Mouse (Mus musculus) stomach, embryonic 16.5 days (tissue): ENCODE data around the gene Ccnd3. TPM values are rescaled to one million over a fixed set of nuclear protein-coding genes. Genes with fewer than 3 reads are reported as not detected.

ENCODE experiments used
- ATAC-seq: fragments of 200-750 bp; cut with Nextera tagmentation; 2 replicates; pipeline ENCODE4 v1.8.0; 2017; ENCODE audit warnings: moderate number of reproducible peaks, moderate TSS enrichment; ENCODE audit not compliant: insufficient read depth, low FRiP score
- H3K27ac ChIP-seq: fragments of 300-500 bp; sonication (generic); 2 replicates; pipeline ENCODE4 v1.5.1; 2014; ENCODE audit warnings: low read length
- H3K27me3 ChIP-seq: fragments of 300-500 bp; sonication (generic); 2 replicates; pipeline ENCODE4 v1.6.1; 2014; ENCODE audit warnings: low read length, control low read depth, mixed read lengths; ENCODE audit not compliant: control insufficient read depth, insufficient read depth
- H3K36me3 ChIP-seq: fragments of 300-500 bp; sonication (generic); 2 replicates; pipeline ENCODE4 v1.6.1; 2014; ENCODE audit warnings: low read length; ENCODE audit not compliant: control insufficient read depth, insufficient read depth
- H3K4me1 ChIP-seq: fragments of 300-500 bp; sonication (generic); 2 replicates; pipeline ENCODE4 v1.6.1; 2014; ENCODE audit warnings: low read length, control low read depth, mixed read lengths; ENCODE audit not compliant: control insufficient read depth, insufficient read depth
- H3K4me2 ChIP-seq: fragments of 300-500 bp; sonication (generic); 2 replicates; pipeline ENCODE4 v1.6.1; 2014; ENCODE audit warnings: low read depth, low read length, mixed read lengths
- H3K4me3 ChIP-seq: fragments of 300-500 bp; sonication (generic); replicated peaks from 2 replicates; pipeline ENCODE4 v1.5.1; 2014; ENCODE audit warnings: mild to moderate bottlenecking, low read length
- H3K9ac ChIP-seq: fragments of 300-500 bp; sonication (generic); 2 replicates; pipeline ENCODE4 v1.6.1; 2014; ENCODE audit warnings: low read length
- H3K9me3 ChIP-seq: fragments of 300-500 bp; sonication (generic); replicated peaks from 2 replicates; pipeline ENCODE4 v1.6.1; 2016; ENCODE audit warnings: low read length, control low read depth; ENCODE audit not compliant: control insufficient read depth
- WGBS: fragments of 180-500 bp; shearing (Covaris S2); extraction: QIAGEN DNeasy Blood & Tissue Kit; methylation state at CpG from one replicate; pipeline ENCODE4 v1.1.7; 2014; 5-methylcytosine and 5-hydroxymethylcytosine counted together
- polyA plus RNA-seq: library from polyadenylated mRNA; unstranded; fragments of >200 nt; fragmentation: Nextera tagmentation; extraction: Ambion mirVana; gene quantifications from 2 replicates; pipeline ENCODE4 v1.2.1, GENCODE M21; 2015

Gene Ccnd3
- polyA plus RNA-seq, 1 experiment from 2014 or later, result 340 TPM

DNA sequence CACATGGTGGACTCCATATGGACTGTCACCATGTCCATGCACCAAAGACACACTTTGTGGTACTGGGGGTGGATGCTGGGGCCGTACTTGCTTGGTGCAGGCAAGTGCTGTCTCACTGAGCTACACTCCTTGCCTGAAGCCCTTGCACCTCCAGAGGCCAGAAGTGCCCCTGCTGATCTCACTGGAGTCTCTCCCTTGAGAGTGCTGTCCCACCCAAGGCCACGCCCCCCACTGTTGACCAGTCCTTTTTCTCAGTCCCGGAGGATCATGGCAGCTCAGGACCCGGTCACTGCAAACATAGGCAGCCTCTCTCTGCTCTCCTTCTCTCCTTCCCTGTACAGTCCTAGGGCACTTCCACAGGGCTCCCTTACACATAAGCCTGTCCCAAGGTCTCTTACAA is 30.6 kb upstream of the Ccnd3 start:
- H3K9ac ChIP-seq, result no peak overlapping the region
- no peak overlapping the region for H3K4me2 ChIP-seq
- H3K4me1 ChIP-seq, result peaks cover 32% of the 10 kb centered on the region
- no peaks in the 10 kb centered on the region for H3K36me3 ChIP-seq
- H3K9me3 ChIP-seq, result no peaks in the 10 kb centered on the region
- WGBS, result 66% methylated on average over 4 of the region's 4 CpGs
- ATAC-seq, result no peak
- no peaks in the 10 kb centered on the region for H3K27me3 ChIP-seq
- no peak overlapping the region for H3K4me3 ChIP-seq
- peak overlapping the region; percentile 78; the same call in 1 of the 2 replicates for H3K27ac ChIP-seq

DNA sequence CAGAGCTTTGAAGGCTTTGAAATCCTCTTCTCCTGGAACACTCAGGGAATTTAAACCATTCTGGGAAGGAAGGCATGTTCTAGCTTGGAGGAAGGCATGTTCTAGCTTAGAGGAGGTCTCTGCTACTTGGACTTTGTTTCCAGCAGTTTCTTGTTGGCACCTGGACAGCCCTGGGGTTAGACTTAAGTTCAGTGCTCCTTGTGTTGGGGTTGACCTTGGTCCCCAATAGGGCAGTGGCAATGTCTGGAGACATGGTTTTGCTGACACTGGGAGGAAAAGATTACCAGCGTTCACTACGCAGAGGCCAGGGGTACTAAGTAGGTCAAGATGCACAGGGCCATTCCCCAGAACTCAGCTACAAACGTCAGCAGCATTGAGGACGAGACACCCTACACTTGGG is 29.7 kb upstream of the Ccnd3 start:
- ATAC-seq, result no peak
- 83% methylated on average over 4 of the region's 4 CpGs for WGBS
- Histone ChIP-seq H3K36me3 (no peaks in the 10 kb centered on the region), H3K4me1 (peaks cover 28% of the 10 kb centered on the region), H3K4me2 (no peak overlapping the region), H3K9ac (no peak overlapping the region), H3K27ac (no peak overlapping the region), H3K27me3 (no peaks in the 10 kb centered on the region), H3K4me3 (no peak overlapping the region), H3K9me3 (no peaks in the 10 kb centered on the region)

DNA sequence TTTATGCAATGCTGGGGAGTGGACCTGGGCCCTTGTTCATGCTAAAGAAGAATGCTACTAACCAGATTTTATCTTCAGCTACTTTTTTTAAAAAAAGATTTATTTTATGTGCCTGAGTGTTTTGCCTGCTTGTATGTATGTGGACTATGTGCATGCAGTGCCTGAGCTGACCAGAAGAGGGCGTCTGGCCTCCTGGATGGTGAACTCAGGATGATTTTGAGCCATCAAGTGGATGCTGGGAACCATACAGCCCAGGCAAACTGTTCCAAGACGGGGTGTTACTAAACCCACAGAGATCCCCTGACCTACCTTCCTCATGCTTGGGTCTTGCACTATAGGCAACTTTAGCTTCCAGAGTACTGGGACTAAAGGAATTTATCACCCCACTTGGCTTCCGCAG is 29.1 kb upstream of the Ccnd3 start:
- H3K27me3 ChIP-seq, result no peaks in the 10 kb centered on the region
- no peak overlapping the region for H3K4me2 ChIP-seq
- WGBS, result 60% methylated on average over 3 of the region's 3 CpGs
- no peak overlapping the region for H3K4me3 ChIP-seq
- H3K9ac ChIP-seq, result no peak overlapping the region
- H3K4me1 ChIP-seq, result peaks cover 22% of the 10 kb centered on the region
- no peak overlapping the region for H3K27ac ChIP-seq
- no peaks in the 10 kb centered on the region for H3K36me3 ChIP-seq
- H3K9me3 ChIP-seq, result no peaks in the 10 kb centered on the region
- ATAC-seq, result no peak

DNA sequence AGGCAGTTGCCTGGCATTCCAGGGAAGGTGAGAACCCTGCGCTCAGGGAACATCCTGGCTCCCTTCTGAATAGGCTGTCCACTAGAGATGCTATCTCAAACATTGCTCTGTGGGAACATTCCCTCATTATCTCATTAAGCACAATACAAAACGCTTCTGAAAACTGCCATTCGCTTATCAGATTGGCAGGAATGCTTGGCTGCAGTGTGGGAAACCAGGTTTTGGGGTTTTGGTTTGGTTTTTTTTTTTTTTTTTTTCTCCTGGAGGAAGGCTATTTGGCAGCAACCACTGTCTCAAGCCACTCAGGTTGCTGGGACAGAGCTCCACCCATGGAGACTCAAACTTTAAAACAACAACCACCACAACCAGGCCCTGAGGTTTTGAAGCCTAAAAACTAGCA is 25.0 kb upstream of the Ccnd3 start:
- no peak overlapping the region for H3K4me2 ChIP-seq
- H3K27me3 ChIP-seq, result no peaks in the 10 kb centered on the region
- no peak overlapping the region for H3K4me3 ChIP-seq
- H3K36me3 ChIP-seq, result no peaks in the 10 kb centered on the region
- ATAC-seq, result no peak
- H3K9me3 ChIP-seq, result no peaks in the 10 kb centered on the region
- H3K27ac ChIP-seq, result no peak overlapping the region
- WGBS, result 48% methylated on average over 3 of the region's 3 CpGs
- H3K4me1 ChIP-seq, result peaks cover 6% of the 10 kb centered on the region; the same call in 1 of the 2 replicates
- H3K9ac ChIP-seq, result no peak overlapping the region

DNA sequence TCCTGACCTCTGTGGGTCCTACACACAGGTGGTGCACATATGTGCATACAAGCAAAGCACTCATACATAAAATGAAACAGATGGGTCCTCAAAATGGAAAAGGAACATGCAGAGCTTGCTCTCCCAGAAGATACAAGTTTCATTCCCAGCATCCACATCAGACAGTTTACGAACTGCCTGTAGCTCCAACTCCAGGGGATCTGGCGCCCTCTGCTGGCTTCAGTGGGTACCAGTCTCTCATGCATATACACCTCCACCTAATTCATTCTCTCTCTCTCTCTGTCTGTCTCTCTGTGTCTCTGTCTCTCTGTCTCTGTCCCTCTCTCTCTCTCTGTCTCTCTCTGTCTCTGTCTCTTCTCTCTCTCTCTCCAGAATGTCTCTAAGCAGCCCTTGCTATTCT is 22.4 kb upstream of the Ccnd3 start:
- no peak for ATAC-seq
- H3K27ac ChIP-seq, result no peak overlapping the region
- peaks cover 21% of the 10 kb centered on the region for H3K4me1 ChIP-seq
- 48% methylated on average over 2 of the region's 2 CpGs for WGBS
- H3K9me3 ChIP-seq, result no peaks in the 10 kb centered on the region
- H3K4me2 ChIP-seq, result no peak overlapping the region
- no peak overlapping the region for H3K4me3 ChIP-seq
- H3K27me3 ChIP-seq, result no peaks in the 10 kb centered on the region
- H3K36me3 ChIP-seq, result no peaks in the 10 kb centered on the region
- no peak overlapping the region for H3K9ac ChIP-seq

DNA sequence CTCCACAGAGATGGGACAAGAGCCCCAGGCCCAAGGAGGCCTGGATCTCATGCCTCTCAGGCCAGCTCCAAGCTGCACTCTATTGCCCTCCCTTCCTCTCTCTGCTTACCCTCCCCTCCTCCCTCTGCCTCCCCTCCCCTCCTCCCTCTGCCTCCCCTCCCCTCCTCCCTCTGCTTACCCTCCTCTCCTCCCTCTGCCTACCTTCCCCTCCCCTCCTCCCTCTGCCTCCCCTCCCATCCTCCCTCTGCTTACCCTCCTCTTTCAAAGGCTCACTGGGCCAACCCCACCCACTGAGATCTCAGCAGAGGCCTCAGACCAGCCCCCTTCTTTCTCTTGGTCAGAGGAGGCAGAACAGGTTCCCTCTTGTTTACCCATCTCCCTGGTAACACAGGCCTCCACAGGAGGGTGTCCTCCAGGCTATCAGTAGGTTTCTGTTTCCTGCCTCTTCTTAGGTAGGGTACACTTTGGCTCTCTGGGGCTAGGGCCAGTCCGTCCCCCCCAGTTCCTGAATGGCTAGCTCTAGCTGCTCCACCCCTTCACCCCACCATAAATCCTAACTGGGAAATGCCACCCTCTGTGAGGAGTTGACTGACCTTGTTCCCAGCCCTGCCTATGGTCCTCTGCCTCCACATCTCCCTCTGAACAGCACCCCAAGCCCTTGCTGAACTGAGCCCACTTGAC is 20.5 kb upstream of the Ccnd3 start:
- ATAC-seq, result peak; percentile 94
- Histone ChIP-seq H3K4me1 (peaks cover 21% of the 10 kb centered on the region), H3K36me3 (no peaks in the 10 kb centered on the region), H3K9ac (peak overlapping the region; percentile 26; the same call in 1 of the 2 replicates), H3K27me3 (no peaks in the 10 kb centered on the region), H3K9me3 (no peaks in the 10 kb centered on the region), H3K4me2 (0 out of 2 replicates have a peak overlapping the region, but pooled peaks have one; percentile 9), H3K4me3 (no peak overlapping the region), H3K27ac (peak overlapping the region; percentile 94)
- WGBS, result 32% methylated on average over 1 of the region's 1 CpGs

DNA sequence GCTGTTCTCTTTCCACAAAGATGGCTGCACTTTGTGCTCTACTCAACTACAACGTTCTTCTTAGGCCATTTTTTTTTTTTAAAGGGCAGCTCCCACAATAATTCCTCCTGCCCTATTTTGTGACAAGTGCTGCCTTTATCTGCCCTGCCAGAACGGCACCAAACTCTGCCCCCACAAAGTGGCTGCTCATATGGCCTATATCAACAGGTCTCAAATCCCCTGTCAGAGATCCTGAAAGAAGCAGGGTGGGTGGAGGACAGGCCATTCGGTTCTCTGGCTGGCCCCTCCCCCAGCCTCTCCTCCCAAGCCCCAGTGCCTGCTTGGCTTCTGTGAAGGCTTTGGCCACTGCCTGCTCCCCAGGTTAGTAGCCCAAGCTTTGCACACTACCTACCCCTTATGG is 19.9 kb upstream of the Ccnd3 start:
- H3K9ac ChIP-seq, result peak overlapping the region; percentile 26; the same call in 1 of the 2 replicates
- ATAC-seq, result no peak
- no peaks in the 10 kb centered on the region for H3K36me3 ChIP-seq
- H3K9me3 ChIP-seq, result no peaks in the 10 kb centered on the region
- 0 out of 2 replicates have a peak overlapping the region, but pooled peaks have one; percentile 9 for H3K4me2 ChIP-seq
- peak overlapping the region; percentile 94 for H3K27ac ChIP-seq
- H3K4me3 ChIP-seq, result no peak overlapping the region
- peaks cover 21% of the 10 kb centered on the region for H3K4me1 ChIP-seq
- no peaks in the 10 kb centered on the region for H3K27me3 ChIP-seq
- 2% methylated on average over 3 of the region's 3 CpGs for WGBS

DNA sequence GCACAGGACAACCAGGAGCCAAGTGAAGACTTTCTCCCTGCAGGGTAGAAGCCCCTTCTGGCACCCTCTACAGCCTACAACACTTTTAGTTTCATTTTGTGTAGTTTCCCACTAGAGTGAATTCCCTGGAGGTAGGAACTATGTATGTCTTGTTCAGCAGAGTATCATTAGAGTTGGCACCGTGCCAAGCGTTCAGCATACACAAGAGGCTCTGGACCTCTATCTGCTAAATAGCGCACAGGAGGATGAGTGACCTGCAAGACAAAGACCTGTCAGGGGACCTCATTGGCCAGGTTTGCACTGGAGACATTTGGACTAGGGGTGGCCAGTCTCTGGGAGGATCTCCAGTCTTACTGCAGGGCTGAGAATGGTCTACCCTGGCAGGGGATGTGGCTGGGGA is 19.1 kb upstream of the Ccnd3 start:
- Histone ChIP-seq H3K4me2 (no peak overlapping the region), H3K9ac (peak overlapping the region; percentile 29; the same call in 1 of the 2 replicates), H3K9me3 (no peaks in the 10 kb centered on the region), H3K4me3 (no peak overlapping the region), H3K27ac (peak overlapping the region; percentile 94), H3K36me3 (no peaks in the 10 kb centered on the region), H3K4me1 (peaks cover 21% of the 10 kb centered on the region), H3K27me3 (no peaks in the 10 kb centered on the region)
- no peak for ATAC-seq
- WGBS, result 48% methylated on average over 3 of the region's 3 CpGs

DNA sequence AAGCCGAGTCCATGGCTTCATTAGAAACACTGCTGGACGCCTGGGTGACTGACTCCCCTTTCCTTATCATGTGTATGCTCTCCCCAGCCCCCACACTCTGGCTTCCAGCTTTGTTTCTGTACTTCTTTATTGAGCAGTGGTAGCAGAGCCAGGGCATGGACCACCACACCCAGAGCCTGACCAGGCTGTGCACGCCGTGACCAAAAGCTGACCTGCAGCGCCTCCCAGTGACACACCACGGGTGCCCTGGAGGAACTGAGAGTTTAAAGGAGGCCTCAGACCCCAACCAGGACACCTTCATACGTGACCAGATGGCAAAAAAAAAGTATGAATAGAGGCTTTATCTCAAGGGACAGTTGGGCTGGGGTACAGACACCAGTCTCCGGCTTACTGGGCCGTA is 14.1 kb upstream of the Ccnd3 start:
- Histone ChIP-seq H3K9me3 (no peaks in the 10 kb centered on the region), H3K36me3 (peaks cover 19% of the 10 kb centered on the region), H3K9ac (no peak overlapping the region), H3K27me3 (no peaks in the 10 kb centered on the region), H3K27ac (no peak overlapping the region), H3K4me3 (no peak overlapping the region), H3K4me2 (no peak overlapping the region), H3K4me1 (peaks cover 7% of the 10 kb centered on the region)
- 72% methylated on average over 9 of the region's 9 CpGs for whole genome bisulfite sequencing
- ATAC-seq, result no peak
